Mouse (Mus musculus) right cerebral cortex, postnatal 10 days (tissue): ENCODE results near the gene Fam169a.
"Not testable (repeated sequence)": the region's sequence is repeated elsewhere in the genome, so short reads cannot be mapped to it uniquely, and the experiment has no call there.

Experiments
- DNase-seq, 2 experiments: peaks; one replicate each; pipeline ENCODE4 v3.0.0; 2021; ENCODE audit warnings: low spot score in 2 of 2

The Fam169a gene

GRCm38 (mm10) chr13:97066649-97067550 is at the start of gene Fam169a:
Gene Fam169a, plus strand, starts transcription at chr13:97067286.
- no peak for DNase-seq

- DNase-seq = no peak
These were observed 49.4 kb upstream of the Fam169a start for GRCm38 (mm10) chr13:97017711-97018110.

GRCm38 (mm10) chr13:97020122-97020521 is 47.0 kb upstream of the Fam169a start:
- DNase-seq = no peak

- DNase-seq = no peak
These were observed 45.2 kb upstream of the Fam169a start for GRCm38 (mm10) chr13:97021906-97022305.

GRCm38 (mm10) chr13:97030075-97030474 is 37.0 kb upstream of the Fam169a start:
- no peak for DNase-seq

GRCm38 (mm10) chr13:97034262-97034661 is 32.8 kb upstream of the Fam169a start, which contains the start of gene 1700029F12Rik:
Gene 1700029F12Rik, minus strand, starts transcription at chr13:97034362.
- DNase-seq = no peak

- peak; percentile 65 to 74 for DNase-seq
These were observed 15.9 kb upstream of the Fam169a start for GRCm38 (mm10) chr13:97051158-97051557.

GRCm38 (mm10) chr13:97052667-97053066 is 14.4 kb upstream of the Fam169a start:
- DNase-seq = peak; percentile 80 to 89

- peak in 1 of 2 experiments; percentile 26 for DNase-seq
These were observed 13.2 kb upstream of the Fam169a start for GRCm38 (mm10) chr13:97053844-97054243.

- DNase-seq = no peak
These were observed 9.3 kb upstream of the Fam169a start for GRCm38 (mm10) chr13:97057817-97058216.

GRCm38 (mm10) chr13:97059746-97060145 is 7.3 kb upstream of the Fam169a start:
- DNase-seq = no peak

GRCm38 (mm10) chr13:97060331-97060730 is 6.8 kb upstream of the Fam169a start:
- DNase-seq = no peak

- no peak for DNase-seq
These were observed 4.9 kb upstream of the Fam169a start for GRCm38 (mm10) chr13:97062151-97062550.

GRCm38 (mm10) chr13:97063431-97063830 is 3.7 kb upstream of the Fam169a start:
- no peak for DNase-seq

GRCm38 (mm10) chr13:97064413-97064812 is 2.7 kb upstream of the Fam169a start:
- DNase-seq = no peak

- not testable (repeated sequence) for DNase-seq
These were observed 2.1 kb upstream of the Fam169a start for GRCm38 (mm10) chr13:97064844-97065621.

GRCm38 (mm10) chr13:97067691-97068090 is 605 bp downstream of the Fam169a start:
- no peak for DNase-seq

GRCm38 (mm10) chr13:97068151-97068550 is 1.1 kb downstream of the Fam169a start:
- no peak for DNase-seq

- DNase-seq = peak; percentile 40 to 52
These were observed 4.0 kb downstream of the Fam169a start for GRCm38 (mm10) chr13:97070931-97071625.

- peak; percentile 55 for DNase-seq
These were observed 4.6 kb downstream of the Fam169a start for GRCm38 (mm10) chr13:97071626-97072241.

- DNase-seq = no peak
These were observed 6.4 kb downstream of the Fam169a start for GRCm38 (mm10) chr13:97073497-97073896.
